Mouse (Mus musculus): ENCODE results near the gene Ip6k2. TPM values are rescaled to one million over a fixed set of nuclear protein-coding genes. Genes with fewer than 3 reads are reported as not detected.

The Ip6k2 gene
- total and polyA plus RNA-seq, 2 experiments from 2014 or later = 126 to 228 TPM

DNA sequence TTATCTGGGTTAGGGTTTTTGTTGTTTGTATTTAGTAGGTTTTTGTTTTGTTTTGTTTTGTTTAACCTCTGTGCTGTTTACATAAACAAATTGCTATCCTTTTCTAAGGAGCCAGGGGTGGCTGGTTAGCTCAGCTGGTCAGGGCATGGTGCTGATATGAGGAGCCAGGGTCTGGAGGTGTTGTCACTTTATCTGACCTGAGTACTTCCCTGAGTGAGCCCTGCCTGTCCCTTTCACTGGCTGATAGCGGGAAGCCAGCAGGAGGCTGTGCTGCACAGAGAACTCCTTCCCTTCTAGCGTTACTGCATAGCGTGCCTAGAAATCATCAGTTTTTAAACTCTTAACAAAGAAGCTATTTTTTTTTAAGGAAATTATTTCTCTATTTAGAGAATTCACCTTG is 35.9 kb upstream of the Ip6k2 start:
- H3K9me3 ChIP-seq (ENCODE audit: low read length) = no peaks in the 10 kb centered on the region
- H3K4me1 ChIP-seq (ENCODE audit: insufficient read depth, low read length) = no peaks in the 10 kb centered on the region
- TF ChIP-seq CTCF (IDR thresholded peaks at IDR 0.05) = no peak
- no peak overlapping the region for H3K4me2 ChIP-seq (ENCODE audit: low read depth, low read length, poor library complexity, severe bottlenecking)
- WGBS = 77% methylated on average over 3 of the region's 3 CpGs
- H3K36me3 ChIP-seq (ENCODE audit: insufficient read depth, low read length) = peaks cover 55% of the 10 kb centered on the region
- H3K9ac ChIP-seq (replicated peaks; ENCODE audit: low read length, poor library complexity, severe bottlenecking) = no peak overlapping the region
- H3K4me3 ChIP-seq (ENCODE audit: low read depth, low read length) = no peak overlapping the region
- H3K27ac ChIP-seq (ENCODE audit: low read depth, low read length) = no peak overlapping the region
- no peaks in the 10 kb centered on the region for H3K27me3 ChIP-seq (ENCODE audit: insufficient read depth, low read length)
- ATAC-seq (ENCODE audit: low FRiP score) = no peak
- no peak for DNase-seq (ENCODE audit: low spot score)

DNA sequence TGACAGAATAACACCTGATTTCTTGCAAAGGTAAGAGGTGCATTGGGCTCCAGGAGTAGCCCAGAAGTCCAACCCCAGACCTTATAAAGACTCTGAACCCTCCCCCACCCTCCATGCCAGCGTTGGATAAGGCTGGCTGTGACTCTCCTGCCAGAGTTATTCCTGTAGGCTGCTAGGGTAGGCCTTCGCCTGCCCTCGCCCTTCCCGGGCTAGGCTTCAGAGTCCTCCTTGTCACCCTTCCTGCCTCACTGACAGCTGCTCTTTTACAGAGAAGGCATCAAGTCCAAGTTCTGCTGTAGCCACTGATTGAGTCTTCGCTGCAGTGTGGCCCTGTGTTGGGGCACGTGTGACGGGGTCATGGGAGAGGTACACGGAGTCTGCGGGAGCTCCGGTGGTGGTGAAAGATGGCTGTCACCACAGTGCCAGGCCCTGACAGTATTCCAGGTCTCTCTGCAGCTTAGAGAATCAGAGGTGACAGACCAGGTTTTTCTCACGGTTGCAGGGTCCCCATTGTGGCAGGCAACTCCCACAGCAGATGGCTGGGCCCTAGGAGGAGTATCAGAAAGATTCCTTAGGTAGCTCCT is 34.9 kb upstream of the Ip6k2 start:
- H3K4me1 ChIP-seq (ENCODE audit: insufficient read depth, low read length) = no peaks in the 10 kb centered on the region
- no peak overlapping the region for H3K27ac ChIP-seq (ENCODE audit: low read depth, low read length)
- H3K9ac ChIP-seq (replicated peaks; ENCODE audit: low read length, poor library complexity, severe bottlenecking) = no peak overlapping the region
- WGBS = 70% methylated on average over 11 of the region's 11 CpGs
- no peak overlapping the region for H3K4me2 ChIP-seq (ENCODE audit: low read depth, low read length, poor library complexity, severe bottlenecking)
- no peaks in the 10 kb centered on the region for H3K9me3 ChIP-seq (ENCODE audit: low read length)
- TF ChIP-seq CTCF (IDR thresholded peaks at IDR 0.05) = no peak
- H3K36me3 ChIP-seq (ENCODE audit: insufficient read depth, low read length) = peaks cover 49% of the 10 kb centered on the region
- no peak overlapping the region for H3K4me3 ChIP-seq (ENCODE audit: low read depth, low read length)
- no peak for DNase-seq (ENCODE audit: low spot score)
- ATAC-seq (ENCODE audit: low FRiP score) = no peak
- no peaks in the 10 kb centered on the region for H3K27me3 ChIP-seq (ENCODE audit: insufficient read depth, low read length)

DNA sequence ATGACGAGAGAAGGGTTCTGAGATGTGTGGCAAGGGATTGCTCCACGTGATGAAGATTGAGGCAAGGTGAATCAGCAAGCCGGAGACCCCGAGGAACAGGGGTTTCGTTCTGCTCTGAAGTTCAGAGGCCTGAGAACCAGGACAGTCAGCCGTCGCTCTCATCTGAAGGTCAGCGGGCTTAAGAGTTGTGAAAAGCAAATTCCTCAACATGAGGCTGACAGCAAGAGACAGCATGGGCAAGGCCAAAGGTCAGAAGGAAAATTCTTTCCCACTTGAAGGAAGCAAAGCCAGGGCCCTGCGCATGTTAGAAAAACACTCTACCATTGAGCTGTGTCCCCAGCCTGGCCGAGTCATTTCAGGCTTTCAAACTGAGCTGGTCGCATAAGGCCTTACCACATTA is 33.0 kb upstream of the Ip6k2 start:
- H3K27ac ChIP-seq (ENCODE audit: low read depth, low read length) = no peak overlapping the region
- H3K4me3 ChIP-seq (ENCODE audit: low read depth, low read length) = no peak overlapping the region
- H3K9me3 ChIP-seq (ENCODE audit: low read length) = no peaks in the 10 kb centered on the region
- no peak overlapping the region for H3K4me2 ChIP-seq (ENCODE audit: low read depth, low read length, poor library complexity, severe bottlenecking)
- no peak for TF ChIP-seq CTCF (IDR thresholded peaks at IDR 0.05)
- H3K9ac ChIP-seq (replicated peaks; ENCODE audit: low read length, poor library complexity, severe bottlenecking) = no peak overlapping the region
- no peaks in the 10 kb centered on the region for H3K4me1 ChIP-seq (ENCODE audit: insufficient read depth, low read length)
- no peak for DNase-seq (ENCODE audit: low spot score)
- H3K27me3 ChIP-seq (ENCODE audit: insufficient read depth, low read length) = no peaks in the 10 kb centered on the region
- 85% methylated on average over 11 of the region's 11 CpGs for WGBS
- ATAC-seq (ENCODE audit: low FRiP score) = no peak
- H3K36me3 ChIP-seq (ENCODE audit: insufficient read depth, low read length) = peaks cover 33% of the 10 kb centered on the region

DNA sequence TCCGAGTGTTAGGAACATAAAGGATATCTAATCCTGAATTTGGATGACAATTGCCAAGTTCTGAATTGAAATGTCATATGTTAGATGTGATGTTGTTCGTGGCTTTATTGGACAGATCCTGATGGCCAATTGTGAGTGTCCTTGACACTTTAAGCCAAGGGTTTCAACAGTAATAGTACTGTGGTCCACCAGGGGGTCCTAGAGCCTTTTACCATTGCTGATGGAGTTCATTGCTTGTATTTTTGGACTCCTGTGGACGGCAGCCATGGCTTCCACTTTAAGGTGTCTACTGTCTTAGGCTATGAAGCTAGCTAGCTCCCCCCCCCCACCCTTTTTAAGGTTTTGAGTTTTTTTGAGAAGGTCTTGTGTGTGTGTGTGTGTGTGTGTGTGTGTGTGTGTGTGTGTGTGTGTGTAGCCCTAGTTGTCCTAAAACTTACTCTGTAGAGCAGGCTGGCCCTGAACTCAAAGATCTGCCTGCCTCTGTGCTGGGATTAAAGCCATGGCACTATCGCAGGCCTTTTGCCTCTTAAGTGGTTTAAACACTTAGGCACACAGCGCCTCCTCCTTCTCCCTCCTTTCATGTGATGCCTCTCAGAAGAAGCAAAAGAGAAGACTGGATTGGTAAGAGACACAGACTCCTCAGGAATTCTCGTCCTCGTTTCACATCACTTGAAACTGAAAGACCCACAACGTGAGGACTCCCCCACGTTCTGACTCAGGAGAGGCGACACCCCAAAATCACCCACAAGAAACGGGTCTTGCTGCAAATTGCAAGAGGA is 31.3 kb upstream of the Ip6k2 start:
- Histone ChIP-seq H3K4me3 (ENCODE audit: low read depth, low read length) (no peak overlapping the region), H3K4me1 (ENCODE audit: insufficient read depth, low read length) (no peaks in the 10 kb centered on the region), H3K36me3 (ENCODE audit: insufficient read depth, low read length) (peaks cover 15% of the 10 kb centered on the region), H3K4me2 (ENCODE audit: low read depth, low read length, poor library complexity, severe bottlenecking) (no peak overlapping the region), H3K9ac (replicated peaks; ENCODE audit: low read length, poor library complexity, severe bottlenecking) (no peak overlapping the region), H3K9me3 (ENCODE audit: low read length) (no peaks in the 10 kb centered on the region), H3K27me3 (ENCODE audit: insufficient read depth, low read length) (no peaks in the 10 kb centered on the region), H3K27ac (ENCODE audit: low read depth, low read length) (no peak overlapping the region)
- 0 out of 2 replicates have a peak, but pooled peaks have one; percentile 27 for TF ChIP-seq CTCF (IDR thresholded peaks at IDR 0.05)
- 84% methylated on average over 10 of the region's 11 CpGs for WGBS
- DNase-seq (ENCODE audit: low spot score) = no peak
- no peak for ATAC-seq (ENCODE audit: low FRiP score)

DNA sequence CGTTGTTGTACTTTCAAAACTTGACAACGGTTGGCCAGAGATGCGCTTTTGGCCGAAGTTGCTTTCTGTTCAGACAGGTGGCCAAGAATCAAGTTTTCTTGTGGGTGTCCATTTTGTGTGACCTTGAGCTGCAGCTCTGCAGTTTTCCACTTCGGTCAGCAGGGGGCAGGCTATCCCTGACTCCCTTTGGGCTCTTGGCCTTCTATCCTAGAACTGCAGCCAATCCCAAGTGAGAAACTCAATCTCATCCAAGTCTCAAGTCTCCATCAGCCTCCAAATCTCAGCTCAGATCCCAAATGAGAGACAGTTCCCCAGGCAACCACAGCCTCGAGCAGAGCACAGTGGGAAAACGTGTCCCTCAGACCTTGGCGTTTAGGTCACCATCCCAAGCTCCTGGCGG is 30.3 kb upstream of the Ip6k2 start:
- DNase-seq (ENCODE audit: low spot score) (peak; percentile 73), ATAC-seq (ENCODE audit: low FRiP score) (0 out of 2 replicates have a peak, but pooled peaks have one; percentile 10)
- WGBS = 62% methylated on average over 9 of the region's 9 CpGs
- Histone ChIP-seq H3K27ac (ENCODE audit: low read depth, low read length) (no peak overlapping the region), H3K9ac (replicated peaks; ENCODE audit: low read length, poor library complexity, severe bottlenecking) (no peak overlapping the region), H3K4me2 (ENCODE audit: low read depth, low read length, poor library complexity, severe bottlenecking) (no peak overlapping the region), H3K36me3 (ENCODE audit: insufficient read depth, low read length) (0 out of 2 replicates have a peak, but pooled peaks cover 7% of the 10 kb centered on the region), H3K27me3 (ENCODE audit: insufficient read depth, low read length) (no peaks in the 10 kb centered on the region), H3K4me1 (ENCODE audit: insufficient read depth, low read length) (no peaks in the 10 kb centered on the region), H3K9me3 (ENCODE audit: low read length) (no peaks in the 10 kb centered on the region), H3K4me3 (ENCODE audit: low read depth, low read length) (no peak overlapping the region)
- peak; percentile 80 for TF ChIP-seq CTCF (IDR thresholded peaks at IDR 0.05)

DNA sequence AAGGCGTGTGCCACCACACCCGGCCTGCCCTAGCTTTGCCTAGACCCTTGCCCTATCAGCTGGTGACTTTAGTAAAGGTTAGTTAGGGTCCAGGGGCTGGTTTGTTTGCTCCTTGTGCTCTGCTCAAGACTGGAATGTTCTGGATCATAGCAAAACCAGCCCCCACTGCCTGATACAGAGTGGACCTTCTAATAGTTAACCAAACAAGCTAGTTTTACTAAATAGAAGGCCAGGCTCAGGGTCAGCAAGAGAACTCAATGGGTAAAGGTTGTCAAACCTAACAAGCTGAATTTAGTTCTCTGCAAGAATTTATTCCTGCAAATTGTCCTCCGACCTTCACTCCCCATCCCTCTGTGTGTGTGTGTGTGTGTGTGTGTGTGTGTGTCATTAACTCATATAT is 29.6 kb upstream of the Ip6k2 start:
- Histone ChIP-seq H3K27ac (ENCODE audit: low read depth, low read length) (no peak overlapping the region), H3K4me3 (ENCODE audit: low read depth, low read length) (no peak overlapping the region), H3K9me3 (ENCODE audit: low read length) (no peaks in the 10 kb centered on the region), H3K36me3 (ENCODE audit: insufficient read depth, low read length) (0 out of 2 replicates have a peak, but pooled peaks cover under 1% of the 10 kb centered on the region), H3K27me3 (ENCODE audit: insufficient read depth, low read length) (no peaks in the 10 kb centered on the region), H3K4me1 (ENCODE audit: insufficient read depth, low read length) (no peaks in the 10 kb centered on the region), H3K4me2 (ENCODE audit: low read depth, low read length, poor library complexity, severe bottlenecking) (no peak overlapping the region), H3K9ac (replicated peaks; ENCODE audit: low read length, poor library complexity, severe bottlenecking) (0 out of 2 replicates have a peak overlapping the region, but pooled peaks have one; percentile 19)
- no peak for ATAC-seq (ENCODE audit: low FRiP score)
- WGBS = 97% methylated on average over 3 of the region's 3 CpGs
- no peak for DNase-seq (ENCODE audit: low spot score)
- TF ChIP-seq CTCF (IDR thresholded peaks at IDR 0.05) = no peak

All from midbrain, postnatal 0 days (tissue).